Mouse (Mus musculus) heart, adult 11 months (tissue): ENCODE results near the gene Neu1.
"Not testable (repeated sequence)": the region's sequence is repeated elsewhere in the genome, so short reads cannot be mapped to it uniquely, and the experiment has no call there.

Source experiments
- DNase-seq: peaks from one replicate; pipeline ENCODE4 v3.0.0; 2022

The Neu1 gene

DNA sequence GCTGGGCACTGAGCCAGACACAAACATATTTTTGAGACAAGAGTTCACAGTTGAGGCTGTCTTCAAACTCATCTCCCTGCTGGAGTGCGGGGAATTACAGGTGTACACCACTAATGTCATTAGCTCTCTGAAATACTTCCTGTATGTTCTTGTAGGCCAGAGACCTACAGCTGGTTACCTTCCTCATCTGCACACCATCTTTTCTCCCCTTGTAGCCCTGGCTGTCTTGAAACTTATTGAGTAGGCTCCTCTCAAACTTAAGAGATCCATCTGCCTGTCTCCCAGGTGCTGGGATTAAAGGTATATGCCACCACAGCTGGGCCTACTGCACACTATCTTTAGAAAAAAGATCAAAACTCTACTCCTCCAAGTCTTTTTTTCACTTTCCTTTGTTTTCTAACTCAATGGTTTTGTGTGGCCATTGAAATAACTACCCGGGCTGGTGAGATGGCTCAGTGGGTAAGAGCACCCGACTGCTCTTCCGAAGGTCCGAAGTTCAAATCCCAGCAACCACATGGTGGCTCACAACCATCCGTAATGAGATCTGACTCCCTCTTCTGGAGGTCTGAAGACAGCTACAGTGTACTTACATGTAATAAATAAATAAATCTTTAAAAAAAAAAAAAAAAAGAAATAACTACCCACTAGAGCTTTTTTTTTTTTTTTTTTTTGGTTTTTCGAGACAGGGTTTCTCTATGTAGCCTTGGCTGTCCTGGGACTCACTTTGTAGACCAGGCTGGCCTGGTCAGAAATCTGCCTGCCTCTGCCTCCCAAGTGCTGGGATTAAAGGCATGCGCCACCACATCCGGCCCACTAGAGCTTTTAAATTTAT lies 17.9 kb downstream of the Neu1 start:
- not testable (repeated sequence) for DNase-seq

DNA sequence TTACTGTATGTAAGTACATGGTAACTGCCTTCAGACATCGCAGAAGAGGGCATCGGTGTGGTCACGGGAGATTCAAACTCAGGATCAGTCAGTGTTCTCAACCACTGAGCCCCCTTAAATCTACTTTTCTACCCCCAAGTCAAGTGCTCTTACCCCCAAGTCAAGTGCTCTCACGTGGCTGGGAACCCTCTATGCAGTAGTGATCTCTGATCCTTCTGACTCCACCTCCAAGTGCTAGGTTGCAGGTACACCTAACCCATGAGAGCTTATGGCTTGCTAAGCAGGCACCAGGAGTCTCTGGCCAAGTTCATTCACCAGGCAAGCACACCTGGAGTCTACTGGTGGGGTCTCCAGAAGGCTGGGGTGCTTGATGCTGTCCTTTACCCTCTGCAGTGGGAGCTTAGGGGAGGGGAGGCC lies 18.5 kb downstream of the Neu1 start:
- no peak for DNase-seq

DNA sequence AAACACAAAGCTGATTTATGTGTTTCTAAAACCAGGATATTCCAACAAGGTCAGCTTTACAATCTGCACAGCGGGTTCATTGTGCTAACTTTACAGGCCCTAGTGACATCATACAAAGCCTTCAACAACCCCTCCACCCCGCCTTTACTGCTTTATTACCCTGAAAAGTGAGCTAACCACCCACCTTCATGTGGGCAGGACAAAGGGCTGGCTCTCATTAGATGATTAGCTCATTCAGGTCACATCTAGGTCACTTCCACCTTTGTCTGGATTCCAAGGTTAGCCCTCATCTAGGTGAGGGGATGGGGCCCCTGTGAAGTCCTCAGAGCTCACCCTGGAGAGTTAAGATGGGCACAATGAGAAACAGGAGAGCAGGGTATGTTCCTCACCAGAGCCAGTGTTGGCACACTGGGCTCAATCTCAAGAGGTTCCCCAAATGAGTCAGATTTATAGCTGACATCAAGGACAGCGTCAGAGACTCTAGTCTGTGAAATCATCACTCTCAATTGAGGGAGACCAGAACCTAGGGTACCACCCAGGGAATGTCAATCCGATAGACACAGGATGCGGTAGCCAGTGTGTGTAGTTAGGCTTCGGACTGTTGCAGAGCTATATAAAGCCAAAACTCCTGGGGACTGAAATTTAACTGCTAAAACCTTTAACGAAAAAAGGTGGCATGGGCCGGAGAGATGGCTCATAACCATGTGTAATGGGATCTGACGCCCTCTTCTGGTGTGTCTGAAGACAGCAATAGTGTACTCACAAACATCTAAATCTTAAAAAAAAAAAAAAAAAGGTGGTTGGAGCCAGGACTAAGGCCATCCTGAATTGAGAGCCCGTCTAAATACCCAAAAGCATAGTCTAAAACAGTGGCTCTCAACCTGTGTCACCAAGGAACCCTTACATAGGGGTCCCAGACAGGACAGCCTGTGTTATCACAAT lies 19.7 kb downstream of the Neu1 start:
- no peak for DNase-seq

DNA sequence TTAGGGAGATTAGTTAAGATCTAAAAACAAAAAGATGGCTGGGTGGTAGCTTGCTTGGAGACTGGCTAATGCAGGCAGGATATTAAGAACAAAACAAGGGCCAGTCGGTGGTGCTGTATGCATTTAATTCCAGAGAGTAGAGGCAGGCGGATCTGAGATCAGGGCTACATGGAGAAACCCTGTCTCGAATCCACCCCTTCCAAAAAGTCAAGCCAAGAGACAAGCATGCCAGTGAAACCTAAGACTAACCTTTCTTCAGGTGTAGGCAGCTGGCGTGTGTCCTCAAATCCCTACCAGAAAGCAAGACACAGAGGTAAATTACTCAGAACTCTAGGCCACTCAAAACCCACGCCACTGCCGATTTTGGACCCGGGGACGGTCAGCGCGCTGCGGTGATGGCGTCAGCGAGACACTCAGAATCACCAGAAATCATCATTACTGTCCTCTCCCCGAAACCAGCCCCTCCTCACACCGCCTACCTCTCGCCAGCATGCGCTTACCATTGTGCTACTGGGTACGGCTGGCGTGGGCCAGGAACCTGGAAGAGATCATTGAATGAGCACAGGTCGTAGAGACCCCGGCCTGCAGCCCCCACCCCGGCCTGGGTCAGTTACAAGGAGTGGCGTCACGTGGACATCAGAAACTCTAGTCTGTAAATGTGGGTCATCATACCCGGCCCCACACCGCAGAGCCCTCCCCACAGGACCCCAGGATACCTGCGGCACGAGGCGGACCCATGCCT lies 20.8 kb downstream of the Neu1 start:
- no peak for DNase-seq

DNA sequence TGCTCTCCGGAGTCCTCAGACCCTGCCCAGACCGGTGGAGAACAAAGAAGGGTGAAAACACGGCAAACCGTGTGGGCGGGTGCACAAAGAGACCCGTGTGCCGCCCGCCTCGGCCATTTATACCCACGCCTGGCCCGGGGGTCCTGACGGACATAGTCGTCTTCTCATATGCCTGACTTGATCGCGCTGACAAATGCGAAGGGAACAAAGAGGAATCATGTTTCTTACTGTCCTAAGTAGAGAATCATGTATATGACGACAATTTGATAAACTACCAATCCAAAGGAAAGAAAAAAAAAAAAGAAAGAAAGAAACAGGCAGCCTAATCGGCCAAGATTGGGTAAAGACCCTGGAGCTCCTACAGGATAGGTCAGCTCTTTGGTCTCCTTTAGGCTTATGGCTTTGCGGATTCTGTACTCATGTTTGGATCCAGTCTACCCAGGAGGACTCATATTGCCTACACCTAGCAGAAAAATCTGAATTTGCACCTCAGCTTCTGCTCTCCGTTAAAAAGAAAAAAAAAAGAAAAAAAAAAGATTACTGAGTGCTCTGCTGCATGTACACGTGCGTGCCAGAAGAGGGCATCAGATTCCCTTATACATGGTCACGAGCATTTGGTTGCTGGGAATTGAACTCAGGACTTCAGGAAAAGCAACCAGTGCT lies 21.5 kb downstream of the Neu1 start:
- DNase-seq = peak; percentile 99

DNA sequence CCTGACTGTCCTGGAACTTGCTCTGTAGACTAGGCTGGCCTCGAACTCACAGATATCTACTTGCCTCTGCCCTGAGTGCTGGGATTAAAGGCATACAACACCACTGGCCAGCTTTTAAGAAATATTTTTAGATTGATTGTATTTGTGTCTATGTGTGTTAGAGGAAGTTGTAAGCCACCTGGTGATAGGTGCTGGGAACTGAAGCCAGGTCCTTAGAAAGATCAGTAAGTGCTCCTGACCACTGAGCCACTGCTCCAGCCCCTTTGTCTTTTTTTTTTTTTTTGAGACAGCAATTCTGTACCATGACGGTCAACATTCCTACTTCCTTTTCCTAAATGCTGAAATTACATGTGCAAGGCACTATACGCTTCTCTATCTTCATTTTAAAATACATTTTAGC lies 22.2 kb downstream of the Neu1 start:
- no peak for DNase-seq

DNA sequence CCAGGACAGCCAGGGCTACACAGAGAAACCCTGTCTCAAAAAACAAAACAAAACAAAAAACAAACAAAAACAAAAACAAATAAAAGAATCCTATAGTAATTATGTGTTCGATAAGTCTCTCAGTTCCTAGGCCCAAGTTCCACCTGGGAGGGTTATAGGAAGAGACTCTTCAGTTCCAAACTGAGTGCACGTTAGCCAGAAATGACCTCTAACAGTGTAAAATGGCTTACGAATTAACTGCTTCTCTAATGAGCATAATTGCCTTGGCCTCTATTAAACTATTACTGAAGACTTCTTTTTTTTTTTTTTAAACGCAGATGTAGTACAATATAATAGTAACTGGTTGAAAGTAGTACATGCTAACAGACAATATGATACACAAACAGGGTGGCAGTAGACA lies 22.9 kb downstream of the Neu1 start:
- no peak for DNase-seq

DNA sequence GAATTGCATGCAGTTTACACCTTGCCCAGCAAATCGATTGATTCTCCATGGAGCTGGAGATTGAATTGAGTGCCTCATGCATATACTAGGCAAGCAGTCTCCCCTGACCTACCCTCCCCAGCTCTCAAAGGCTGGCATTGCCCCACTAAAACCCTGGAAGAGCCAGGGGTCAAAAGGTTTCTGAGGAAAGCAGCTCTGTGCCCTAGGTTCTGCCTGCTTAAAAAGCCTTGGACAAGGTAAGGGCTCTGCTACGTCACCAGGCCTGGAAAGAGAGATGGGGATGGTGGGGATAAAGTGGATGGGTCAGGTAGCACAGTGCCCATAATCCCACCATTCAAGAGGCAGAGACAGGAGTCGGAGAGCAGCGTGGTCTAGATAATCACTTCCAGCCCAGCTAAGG lies 23.8 kb downstream of the Neu1 start:
- DNase-seq = peak; percentile 90

DNA sequence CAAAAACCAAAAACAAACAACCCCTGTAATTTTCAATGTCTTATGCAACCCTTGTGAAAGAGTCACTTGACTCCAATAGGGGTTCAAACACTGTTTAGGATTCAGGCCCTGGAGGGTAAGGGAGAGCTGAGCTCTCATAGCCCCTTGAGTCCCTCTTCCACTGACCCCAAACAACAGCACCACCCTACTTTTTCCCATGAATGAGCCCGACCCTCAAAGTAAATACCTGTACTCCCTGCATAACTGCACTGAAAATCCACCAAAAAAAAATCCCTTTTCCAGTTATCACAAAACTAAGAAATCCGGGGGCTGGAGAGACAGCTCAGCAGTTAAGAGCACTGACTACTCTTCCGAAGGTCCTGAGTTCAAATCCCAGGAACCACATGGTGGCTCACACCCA lies 24.8 kb downstream of the Neu1 start:
- no peak for DNase-seq

DNA sequence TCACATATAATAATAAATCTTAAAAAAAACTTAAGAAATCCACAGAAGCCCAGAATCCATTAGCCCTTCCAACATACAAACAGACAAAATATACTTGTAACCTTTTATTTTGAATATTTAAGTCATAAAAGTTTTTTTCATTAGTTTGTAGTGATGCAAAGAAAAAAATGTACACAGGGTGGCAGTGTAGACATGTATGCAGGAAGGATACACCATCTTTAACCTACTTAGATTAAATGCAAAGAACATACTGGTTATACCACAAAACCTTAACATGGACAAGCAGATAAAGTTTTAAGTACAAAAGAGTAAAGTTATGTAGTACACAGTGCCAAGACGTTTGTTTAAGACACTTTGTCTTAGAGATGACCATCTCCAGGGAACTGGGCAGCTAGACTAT lies 25.3 kb downstream of the Neu1 start:
- no peak for DNase-seq

DNA sequence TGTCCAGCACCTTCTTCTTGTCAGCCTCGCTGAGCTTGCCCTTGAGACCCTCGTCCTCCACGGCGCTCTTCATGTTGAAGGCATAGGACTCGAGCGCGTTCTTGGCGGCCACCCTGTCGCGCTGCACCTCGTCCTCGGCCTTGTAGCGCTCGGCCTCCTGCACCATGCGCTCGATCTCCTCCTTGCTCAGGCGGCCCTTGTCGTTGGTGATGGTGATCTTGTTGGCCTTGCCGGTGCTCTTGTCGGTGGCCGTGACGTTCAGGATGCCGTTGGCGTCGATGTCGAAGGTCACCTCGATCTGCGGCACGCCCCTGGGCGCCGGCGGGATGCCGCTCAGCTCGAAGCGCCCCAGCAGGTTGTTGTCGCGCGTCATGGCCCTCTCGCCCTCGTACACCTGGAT lies 26.2 kb downstream of the Neu1 start:
- peak; percentile 94 for DNase-seq

DNA sequence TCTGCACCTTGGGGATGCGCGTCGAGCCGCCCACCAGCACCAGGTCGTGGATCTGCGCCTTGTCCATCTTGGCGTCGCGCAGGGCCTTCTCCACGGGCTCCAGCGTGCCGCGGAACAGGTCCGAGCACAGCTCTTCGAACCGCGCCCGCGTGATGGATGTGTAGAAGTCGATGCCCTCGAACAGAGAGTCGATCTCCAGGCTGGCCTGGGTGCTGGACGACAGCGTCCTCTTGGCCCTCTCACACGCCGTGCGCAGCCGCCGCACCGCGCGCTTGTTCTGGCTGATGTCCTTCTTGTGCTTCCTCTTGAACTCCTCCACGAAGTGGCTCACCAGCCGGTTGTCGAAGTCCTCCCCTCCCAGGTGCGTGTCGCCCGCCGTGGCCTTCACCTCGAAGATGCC lies 26.9 kb downstream of the Neu1 start:
- DNase-seq = peak; percentile 90

DNA sequence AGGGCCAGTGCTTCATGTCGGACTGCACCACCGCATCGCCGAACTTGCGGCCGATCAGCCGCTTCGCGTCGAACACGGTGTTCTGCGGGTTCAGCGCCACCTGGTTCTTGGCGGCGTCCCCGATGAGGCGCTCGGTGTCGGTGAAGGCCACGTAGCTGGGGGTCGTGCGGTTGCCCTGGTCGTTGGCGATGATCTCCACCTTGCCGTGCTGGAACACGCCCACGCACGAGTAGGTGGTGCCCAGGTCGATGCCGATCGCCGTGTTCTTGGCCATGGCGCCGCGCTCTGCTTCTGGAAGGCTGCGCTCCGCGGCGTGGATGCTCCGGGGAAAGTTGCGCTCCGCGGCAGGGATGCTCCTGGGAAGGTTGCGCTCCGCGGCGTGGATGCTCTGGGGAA lies 27.7 kb downstream of the Neu1 start:
- DNase-seq = peak; percentile 87

DNA sequence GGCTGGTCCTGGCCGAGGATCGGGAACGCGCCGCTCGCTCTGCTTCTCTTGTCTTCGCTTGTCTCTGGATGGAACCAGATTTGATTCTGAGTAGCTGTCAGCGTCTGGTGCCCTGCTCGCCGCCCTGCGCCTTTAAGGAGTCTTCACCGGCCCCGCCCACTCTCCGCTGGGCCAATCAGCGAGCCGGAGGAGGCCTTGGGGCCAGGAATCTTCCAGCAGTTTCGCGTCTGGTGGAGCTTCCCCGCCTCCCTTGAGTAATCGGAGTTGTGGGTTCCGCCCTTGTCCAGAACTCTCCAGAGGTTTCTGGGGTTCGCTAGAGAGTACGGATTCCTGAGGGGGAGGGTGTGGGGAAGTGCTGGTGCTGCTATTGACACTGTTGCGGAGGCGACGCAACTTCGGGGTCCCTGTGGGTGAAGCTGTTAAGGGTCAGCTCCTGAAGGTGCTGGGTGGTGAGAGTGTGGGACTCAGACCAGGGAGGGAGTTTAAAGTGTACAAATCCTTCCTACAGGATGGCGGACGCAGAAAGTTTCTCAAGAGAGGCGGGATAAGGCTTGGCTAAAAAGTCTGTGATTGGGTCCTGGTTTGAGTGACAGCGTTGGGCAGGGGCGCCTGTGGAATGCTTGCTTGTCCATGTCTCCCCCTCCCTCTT lies 28.2 kb downstream of the Neu1 start, which contains the start of gene Hspa1b:
Hspa1b (minus strand) TSS at position 109 of the 649 bp plus-strand sequence.
- peak; percentile 99 for DNase-seq

DNA sequence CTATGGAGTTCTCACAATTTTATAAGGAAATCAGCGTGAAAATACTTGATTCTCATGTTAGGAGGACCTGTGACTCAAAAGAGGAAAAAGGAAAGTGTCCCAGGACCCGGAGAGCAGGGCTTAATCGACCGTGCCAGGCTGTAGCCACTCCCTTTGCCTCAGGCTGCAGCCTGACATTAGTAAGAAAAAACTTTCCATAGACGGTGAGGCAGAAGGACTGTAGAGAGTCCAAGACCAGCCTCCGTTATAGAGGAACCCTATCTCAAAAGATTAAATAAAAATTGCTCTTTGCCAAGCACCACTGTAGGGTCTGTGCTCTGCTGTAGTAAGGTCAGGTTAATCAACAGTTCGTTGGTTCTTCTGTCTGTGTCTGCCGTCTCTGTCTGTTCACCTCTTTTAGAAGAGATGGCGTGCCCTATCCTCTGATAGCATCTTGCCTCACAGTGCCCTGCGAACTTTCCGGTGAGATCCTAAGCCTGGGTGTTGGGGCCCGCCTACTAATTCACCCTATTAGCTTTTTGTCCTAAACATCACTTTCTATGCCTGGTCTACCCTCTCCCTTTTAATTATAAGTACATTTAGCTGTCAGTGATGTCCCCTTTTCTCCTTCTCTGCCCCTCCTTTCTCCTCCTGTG lies 28.9 kb downstream of the Neu1 start:
- peak; percentile 96 for DNase-seq

DNA sequence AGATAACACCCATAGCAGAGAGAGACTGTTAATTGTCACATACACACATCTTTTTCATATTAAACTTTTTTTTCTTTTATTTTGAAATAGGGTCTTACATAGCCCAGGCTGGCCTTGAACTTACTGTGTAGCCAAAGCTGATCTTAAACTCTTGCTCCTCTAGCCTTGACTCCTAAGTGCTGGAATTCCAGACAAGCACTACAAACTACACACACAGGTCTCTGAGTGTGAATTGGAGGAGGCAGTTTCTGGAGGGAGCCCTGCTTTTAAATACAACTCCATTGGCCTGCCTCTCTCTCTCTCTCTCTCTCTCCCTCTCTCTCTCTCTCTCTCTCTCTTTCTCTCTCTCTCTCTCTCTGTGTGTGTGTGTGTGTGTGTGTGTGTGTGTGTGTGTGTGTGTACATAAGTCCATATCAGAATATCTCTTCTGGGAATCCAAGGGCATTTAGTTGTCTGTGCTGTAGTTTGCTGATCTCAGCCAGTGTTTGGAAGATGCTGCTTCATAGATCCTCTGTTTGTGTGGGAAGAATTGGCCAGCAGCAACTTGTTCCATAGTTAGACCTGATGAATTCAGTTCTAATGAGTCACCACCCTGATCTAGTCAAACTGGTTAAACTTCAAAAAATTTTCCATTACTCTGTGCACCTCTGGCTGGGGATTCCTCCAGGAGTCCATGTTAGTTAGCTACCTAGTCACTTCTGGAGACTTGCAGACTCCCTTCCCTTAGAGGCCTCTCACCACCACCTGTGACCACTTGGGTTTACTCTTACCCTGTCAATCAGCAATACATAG lies 29.8 kb downstream of the Neu1 start:
- DNase-seq = peak; percentile 84

DNA sequence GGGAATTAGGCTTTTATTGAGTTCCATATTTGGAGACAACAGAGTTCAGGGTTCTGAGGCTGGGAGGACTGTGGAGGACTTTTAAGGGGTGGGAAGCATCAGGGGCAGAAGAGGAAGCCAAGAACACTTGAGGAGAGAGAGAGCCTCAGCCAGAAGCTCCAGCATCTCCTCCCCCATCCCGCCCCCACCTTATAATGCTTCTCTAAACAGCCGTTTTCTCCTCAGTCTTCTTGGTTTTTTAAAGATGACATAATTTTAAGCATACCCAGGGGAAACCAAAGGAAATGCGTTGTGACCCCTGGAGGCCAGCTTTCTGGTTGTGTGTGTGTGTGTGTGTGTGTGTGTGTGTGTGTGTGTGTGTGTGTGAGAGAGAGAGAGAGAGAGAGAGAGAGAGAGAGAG lies 31.1 kb downstream of the Neu1 start:
- DNase-seq = peak; percentile 95

DNA sequence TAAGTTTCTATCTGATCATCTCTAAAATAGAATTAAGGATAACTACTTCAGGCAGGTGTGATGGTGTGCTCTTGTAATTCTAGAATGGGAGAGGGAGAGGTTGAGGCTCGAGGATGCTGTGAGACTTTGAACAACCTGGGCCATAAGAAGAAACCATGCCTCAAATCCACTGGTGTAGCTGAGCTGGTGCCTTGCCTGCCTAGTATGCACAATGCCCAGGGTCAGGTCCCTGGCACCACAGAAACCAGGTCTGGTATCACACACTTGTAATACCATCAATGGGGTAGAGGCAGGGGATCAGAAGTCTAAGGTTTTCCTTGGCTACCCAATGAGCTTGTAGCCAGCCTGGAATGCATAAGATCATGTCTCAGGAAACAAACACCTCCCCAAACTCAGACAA lies 31.8 kb downstream of the Neu1 start:
- peak; percentile 91 for DNase-seq

DNA sequence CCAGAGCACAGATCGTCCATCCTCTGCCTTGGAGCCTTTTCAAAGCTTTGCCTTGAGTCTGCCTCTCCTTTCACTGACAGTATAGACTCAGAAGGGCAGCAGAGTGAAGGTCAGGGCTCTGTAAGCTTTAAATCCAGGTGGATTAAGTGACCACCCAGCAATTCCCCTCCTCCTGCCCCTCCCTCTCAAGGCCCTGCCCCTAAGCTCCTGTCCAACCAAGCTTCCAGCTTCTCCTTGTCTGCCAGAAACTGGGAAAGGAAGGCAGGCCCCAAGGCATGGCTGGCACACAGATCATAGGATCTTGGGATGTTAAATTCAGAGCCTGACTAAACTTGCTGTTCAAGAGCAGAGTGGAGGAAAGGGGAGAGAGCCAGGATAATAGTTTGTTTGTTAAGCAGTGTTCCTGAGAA lies 33.6 kb downstream of the Neu1 start:
- DNase-seq = peak; percentile 93

DNA sequence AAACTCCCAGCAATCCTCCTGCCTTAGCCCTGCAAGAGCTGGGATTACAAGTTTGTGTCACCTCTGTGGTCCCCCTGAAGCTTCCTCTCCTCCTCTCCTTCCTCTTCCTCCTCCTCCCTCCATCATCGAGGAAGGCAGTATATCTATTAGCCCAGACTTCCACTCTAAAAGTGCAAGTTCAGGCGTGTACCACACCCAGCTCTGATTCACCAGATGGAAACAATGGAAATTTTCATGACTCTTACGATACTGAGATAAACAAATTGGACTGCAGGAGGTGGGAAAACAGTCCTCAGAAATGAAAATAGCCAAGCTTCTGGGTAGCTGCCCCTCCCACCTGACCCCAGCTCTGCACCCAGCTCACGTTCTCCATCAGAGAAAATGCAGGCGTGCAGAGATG lies 34.6 kb downstream of the Neu1 start:
- DNase-seq = peak; percentile 92

DNA sequence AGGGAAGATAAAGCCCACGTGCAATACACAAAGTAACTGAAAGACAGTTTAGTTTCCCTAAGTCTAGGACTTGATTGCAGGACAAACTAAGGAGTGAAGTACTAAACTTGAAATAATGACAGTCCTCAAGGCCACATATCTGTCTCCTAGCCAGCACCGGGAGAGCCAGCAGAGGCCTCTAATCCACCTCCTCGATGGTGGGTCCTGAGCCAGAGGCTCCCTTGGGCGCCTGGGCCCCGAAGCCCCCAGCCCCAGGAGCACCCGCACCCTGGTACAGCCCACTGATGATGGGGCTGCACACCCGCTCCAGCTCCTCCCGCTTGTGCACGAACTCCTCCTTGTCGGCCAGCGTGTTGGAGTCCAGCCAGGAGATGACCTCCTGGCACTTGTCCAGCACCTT lies 38.8 kb downstream of the Neu1 start, which contains the start of gene Gm20481:
Gm20481 (plus strand) TSS at position 91 of the 400 bp plus-strand sequence.
- not testable (repeated sequence) for DNase-seq
